Mouse (Mus musculus) heart, postnatal 4 days (tissue): ENCODE measurements around the gene Pphln1. TPM values are rescaled to one million over a fixed set of nuclear protein-coding genes. Genes with fewer than 3 reads are reported as not detected.

Experiments used
- DNase-seq: peaks from one replicate; pipeline ENCODE4 v3.0.0; 2021
- total RNA-seq, 2 experiments: library from RNA; stranded (reverse); gene quantifications; 2 replicates each; pipeline ENCODE4 v1.2.3; 2021

The Pphln1 gene
- total RNA-seq, 2 experiments from 2014 or later: 35.1 to 36.6 TPM

GRCm38 (mm10) chr15:93504808-93505207, 106.7 kb downstream of the Pphln1 start:
- DNase-seq: no peak

GRCm38 (mm10) chr15:93510690-93511336, 112.7 kb downstream of the Pphln1 start:
- no peak for DNase-seq

GRCm38 (mm10) chr15:93512437-93512836, 114.3 kb downstream of the Pphln1 start:
- no peak for DNase-seq

- no peak for DNase-seq
Observed at GRCm38 (mm10) chr15:93513939-93514341, 115.8 kb downstream of the Pphln1 start.

GRCm38 (mm10) chr15:93515316-93515715, 117.2 kb downstream of the Pphln1 start:
- no peak for DNase-seq

- DNase-seq: no peak
Observed at GRCm38 (mm10) chr15:93517022-93517565, 118.9 kb downstream of the Pphln1 start.

GRCm38 (mm10) chr15:93518143-93518902, 120.2 kb downstream of the Pphln1 start:
- peak; percentile 58 for DNase-seq

GRCm38 (mm10) chr15:93518941-93519835, 121.0 kb downstream of the Pphln1 start:
- DNase-seq: peak; percentile 95

- peak; percentile 64 for DNase-seq
Observed at GRCm38 (mm10) chr15:93519836-93520826, 122.0 kb downstream of the Pphln1 start.

GRCm38 (mm10) chr15:93521088-93521786, 123.1 kb downstream of the Pphln1 start:
- peak; percentile 43 for DNase-seq

- DNase-seq: no peak
Observed at GRCm38 (mm10) chr15:93521787-93522180, 123.6 kb downstream of the Pphln1 start.

- DNase-seq: no peak
Observed at GRCm38 (mm10) chr15:93525305-93525917, 127.3 kb downstream of the Pphln1 start.

- DNase-seq: no peak
Observed at GRCm38 (mm10) chr15:93529831-93530702, 131.9 kb downstream of the Pphln1 start.

- no peak for DNase-seq
Observed at GRCm38 (mm10) chr15:93530703-93531032, 132.5 kb downstream of the Pphln1 start.

- no peak for DNase-seq
Observed at GRCm38 (mm10) chr15:93536191-93536590, 138.0 kb downstream of the Pphln1 start.

GRCm38 (mm10) chr15:93537745-93538144, 139.6 kb downstream of the Pphln1 start:
- no peak for DNase-seq

- no peak for DNase-seq
Observed at GRCm38 (mm10) chr15:93538551-93539205, 140.5 kb downstream of the Pphln1 start.

GRCm38 (mm10) chr15:93539415-93539814, 141.3 kb downstream of the Pphln1 start:
- DNase-seq: no peak
